Mouse (Mus musculus) hematopoietic stem cell, adult 5-6 weeks (primary cell): ENCODE measurements around the gene Flywch1. TPM values are rescaled to one million over a fixed set of nuclear protein-coding genes. Genes with fewer than 3 reads are reported as not detected.

Source experiments
- total RNA-seq: library from RNA; stranded (forward); fragments of 172-1452, 232-1000 nt; gene quantifications from 2 replicates; pipeline ENCODE4 v1.2.3, GENCODE M21; 2017

Gene Flywch1
- total RNA-seq, 1 experiment from 2014 or later = 33.2 TPM

Other genes starting within 250 kb of the Flywch1 start
- gene Zfp213, start 207.4 kb downstream of the Flywch1 start, total RNA-seq = 6.4 and 11.4 TPM in 2 replicates
- 0.25 TPM in 1 of 2 replicates, not detected in the other for gene Zfp13, start 172.1 kb downstream of the Flywch1 start, total RNA-seq
- gene Zscan10, start 170.7 kb downstream of the Flywch1 start, total RNA-seq = not detected in 2 replicates
- gene Mmp25, start 126.3 kb downstream of the Flywch1 start, total RNA-seq = 2.7 and 5.2 TPM in 2 replicates
- not detected in 2 replicates for gene Bicdl2, start 111.1 kb downstream of the Flywch1 start, total RNA-seq
- gene Hcfc1r1, start 98.0 kb downstream of the Flywch1 start, total RNA-seq = 32.0 and 33.6 TPM in 2 replicates
- gene Thoc6, start 97.7 kb downstream of the Flywch1 start, total RNA-seq = 34.0 and 48.2 TPM in 2 replicates
- gene Tnfrsf12a, start 94.1 kb downstream of the Flywch1 start, total RNA-seq = 6.3 and 24.1 TPM in 2 replicates
- gene Cldn6, start 92.4 kb downstream of the Flywch1 start, total RNA-seq = not detected in 2 replicates
- gene Cldn9, start 87.6 kb downstream of the Flywch1 start, total RNA-seq = not detected in 2 replicates
- gene 1520401A03Rik, start 48.8 kb downstream of the Flywch1 start, total RNA-seq = not detected in 2 replicates
- gene Pkmyt1, start 45.3 kb downstream of the Flywch1 start, total RNA-seq = 13.9 and 14.3 TPM in 2 replicates
- gene Paqr4, start 30.7 kb downstream of the Flywch1 start, total RNA-seq = 2.3 and 3.4 TPM in 2 replicates
- not detected in 2 replicates for gene Kremen2, start 25.8 kb downstream of the Flywch1 start, total RNA-seq
- 6.3 and 9.1 TPM in 2 replicates for gene Flywch2, start 14.5 kb upstream of the Flywch1 start, total RNA-seq
- gene Srrm2, start 18.9 kb upstream of the Flywch1 start, total RNA-seq = 133 and 212 TPM in 2 replicates
- 82.3 and 105 TPM in 2 replicates for gene Elob, start 57.5 kb upstream of the Flywch1 start, total RNA-seq
- gene Prss33, start 64.5 kb upstream of the Flywch1 start, total RNA-seq = 0.65 TPM in 1 of 2 replicates, not detected in the other
- gene Prss32, start 72.3 kb upstream of the Flywch1 start, total RNA-seq = not detected in 2 replicates
- not detected in 2 replicates for gene Prss41, start 72.6 kb upstream of the Flywch1 start, total RNA-seq
- not detected in 2 replicates for gene Prss21, start 96.5 kb upstream of the Flywch1 start, total RNA-seq
- not detected in 2 replicates for gene Dcpp1, start 109.3 kb upstream of the Flywch1 start, total RNA-seq
- not detected in 2 replicates for gene Dcpp2, start 109.3 kb upstream of the Flywch1 start, total RNA-seq
- gene Dcpp3, start 145.9 kb upstream of the Flywch1 start, total RNA-seq = not detected in 2 replicates
- gene Sbp, start 170.1 kb upstream of the Flywch1 start, total RNA-seq = not detected in 2 replicates
- gene Sbpl, start 183.7 kb upstream of the Flywch1 start, total RNA-seq = not detected in 2 replicates
- gene Prss30, start 209.0 kb upstream of the Flywch1 start, total RNA-seq = 0.69 TPM in 1 of 2 replicates, not detected in the other
- gene Prss22, start 226.5 kb upstream of the Flywch1 start, total RNA-seq = not detected in 2 replicates